Mouse (Mus musculus): ENCODE data around the gene Pdpr. TPM values are rescaled to one million over a fixed set of nuclear protein-coding genes. Genes with fewer than 3 reads are reported as not detected.
"Not testable (repeated sequence)": the region's sequence is repeated elsewhere in the genome, so short reads cannot be mapped to it uniquely, and the experiment has no call there.

Pdpr gene
- total RNA-seq (2021): 10 to 100 TPM; 30.9 to 34.7 TPM
- long read RNA-seq, partial matches to known transcripts: 0 of 21 reads
- long read RNA-seq, other reads (novel, unspliced or antisense): 21 of 21 reads

GRCm38 (mm10) chr8:111093865-111094718, at the start of gene Pdpr:
Gene Pdpr, plus strand, starts transcription at chr8:111094630.
- peak; percentile 87 to 93 for DNase-seq (ENCODE audit: low spot score in 2 of 2)

- no peak for DNase-seq (ENCODE audit: low spot score in 2 of 2)
Measured at GRCm38 (mm10) chr8:111048694-111049093, 45.7 kb upstream of the Pdpr start.

GRCm38 (mm10) chr8:111049106-111049505, 45.3 kb upstream of the Pdpr start:
- DNase-seq (ENCODE audit: low spot score in 2 of 2): no peak

- DNase-seq (ENCODE audit: low spot score in 2 of 2): no peak
Measured at GRCm38 (mm10) chr8:111053827-111054518, 40.5 kb upstream of the Pdpr start.

- DNase-seq (ENCODE audit: low spot score in 2 of 2): no peak
Measured at GRCm38 (mm10) chr8:111055031-111055634, 39.3 kb upstream of the Pdpr start.

GRCm38 (mm10) chr8:111055661-111056060, 38.8 kb upstream of the Pdpr start:
- DNase-seq (ENCODE audit: low spot score in 2 of 2): no peak

GRCm38 (mm10) chr8:111056158-111056663, 38.2 kb upstream of the Pdpr start, which contains the start of gene Exosc6:
Gene Exosc6, plus strand, starts transcription at chr8:111056339.
- peak; percentile 90 to 94 for DNase-seq (ENCODE audit: low spot score in 2 of 2)

GRCm38 (mm10) chr8:111056691-111057293, 37.6 kb upstream of the Pdpr start:
- peak; percentile 40 to 62 for DNase-seq (ENCODE audit: low spot score in 2 of 2)

GRCm38 (mm10) chr8:111058946-111059572, 35.4 kb upstream of the Pdpr start:
- DNase-seq (ENCODE audit: low spot score in 2 of 2): no peak

GRCm38 (mm10) chr8:111061688-111062071, 32.8 kb upstream of the Pdpr start:
- DNase-seq (ENCODE audit: low spot score in 2 of 2): no peak

- DNase-seq (ENCODE audit: low spot score in 2 of 2): peak; percentile 95
Measured at GRCm38 (mm10) chr8:111062072-111062757, 32.2 kb upstream of the Pdpr start.

GRCm38 (mm10) chr8:111062893-111063292, 31.5 kb upstream of the Pdpr start:
- no peak for DNase-seq (ENCODE audit: low spot score in 2 of 2)

- no peak for DNase-seq (ENCODE audit: low spot score in 2 of 2)
Measured at GRCm38 (mm10) chr8:111066308-111066707, 28.1 kb upstream of the Pdpr start.

GRCm38 (mm10) chr8:111067439-111067838, 27.0 kb upstream of the Pdpr start:
- DNase-seq (ENCODE audit: low spot score in 2 of 2): no peak

GRCm38 (mm10) chr8:111068660-111069059, 25.8 kb upstream of the Pdpr start:
- DNase-seq (ENCODE audit: low spot score in 2 of 2): not testable (repeated sequence)

- no peak for DNase-seq (ENCODE audit: low spot score in 2 of 2)
Measured at GRCm38 (mm10) chr8:111075926-111076325, 18.5 kb upstream of the Pdpr start.

- DNase-seq (ENCODE audit: low spot score in 2 of 2): no peak
Measured at GRCm38 (mm10) chr8:111079461-111079860, 15.0 kb upstream of the Pdpr start.

GRCm38 (mm10) chr8:111079861-111080271, 14.6 kb upstream of the Pdpr start:
- DNase-seq (ENCODE audit: low spot score in 2 of 2): no peak

GRCm38 (mm10) chr8:111081580-111082258, 12.7 kb upstream of the Pdpr start:
- no peak for DNase-seq (ENCODE audit: low spot score in 2 of 2)

All from layer of hippocampus, postnatal 10 days (tissue).